Mouse (Mus musculus): ENCODE measurements around the gene Dmac2.
A peak's percentile ranks its signal among the peaks of the same experiment; 100 is the strongest.

The Dmac2 gene

DNA sequence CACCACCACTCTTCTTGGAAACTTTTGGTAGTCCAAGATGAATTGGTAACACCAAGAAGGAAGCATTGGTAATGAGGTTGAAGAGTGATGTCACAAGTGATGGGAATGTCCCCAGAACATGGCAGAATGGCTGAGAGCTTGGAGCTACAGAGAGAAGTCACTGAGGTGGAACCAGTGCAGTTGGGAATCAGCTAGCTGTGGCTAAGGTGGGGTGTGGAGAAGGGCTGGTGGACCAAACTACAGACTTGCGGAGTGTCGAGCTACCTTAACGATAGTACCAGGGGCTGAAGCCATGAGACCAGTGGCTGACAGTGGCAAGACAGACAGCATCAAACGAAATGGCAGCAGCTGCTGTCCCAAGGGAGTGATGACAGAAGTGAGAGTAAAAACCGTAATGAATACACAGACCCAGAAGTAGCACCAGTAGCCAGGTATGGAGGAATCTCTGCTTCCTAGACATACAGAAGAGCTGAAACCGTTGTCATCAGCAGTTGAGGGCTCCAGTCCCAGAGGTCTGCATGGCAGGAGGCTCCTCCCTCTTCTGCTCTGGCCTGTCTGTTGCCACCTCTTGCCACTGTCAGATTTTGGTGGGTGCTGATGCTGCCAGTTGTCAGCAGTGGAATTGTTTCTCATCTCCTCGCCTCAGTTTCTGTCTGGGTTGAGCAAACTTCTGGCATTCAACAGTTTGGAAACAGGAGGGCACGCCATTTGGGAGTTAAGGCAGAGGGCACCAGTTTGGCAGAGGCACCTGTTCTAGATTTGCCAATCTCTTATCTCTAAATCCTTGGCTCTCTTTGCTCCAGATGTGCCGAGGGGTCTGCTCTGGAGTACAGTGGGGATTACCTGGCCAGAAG lies 33.6 kb upstream of the Dmac2 start:
- TF ChIP-seq CTCF (conservative IDR thresholded peaks at IDR 0.05; ENCODE audit: low read length): no peak
- TF ChIP-seq NANOG (IDR thresholded peaks at IDR 0.05; ENCODE audit: borderline replicate concordance, low read length): no peak
- H3K27me3 ChIP-seq (ENCODE audit: insufficient read depth, low read length): peaks cover 13% of the 10 kb centered on the region
- peaks cover 16% of the 10 kb centered on the region for H3K9me3 ChIP-seq (ENCODE audit: low read length)

DNA sequence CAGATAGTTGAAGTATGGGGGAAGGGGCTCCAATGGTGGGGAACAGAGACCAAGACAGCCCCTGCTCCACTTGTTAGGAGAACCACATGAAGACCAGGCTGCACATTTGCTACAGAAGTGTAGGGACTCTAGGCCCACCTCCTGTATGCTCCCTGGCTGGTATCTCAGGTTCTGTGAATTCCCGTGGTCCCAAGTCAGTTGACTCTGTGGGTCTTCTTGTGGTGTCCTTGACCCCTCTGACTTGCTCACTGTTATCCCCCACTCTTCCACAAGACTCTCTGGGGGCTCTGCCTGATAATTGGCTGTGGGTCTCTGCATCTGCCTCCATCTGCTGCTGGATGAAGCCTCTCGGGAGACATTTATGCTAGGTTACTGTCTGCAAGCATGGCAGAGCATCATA lies 28.0 kb upstream of the Dmac2 start:
- no peaks in the 10 kb centered on the region for H3K9me3 ChIP-seq (ENCODE audit: low read length)
- TF ChIP-seq NANOG (IDR thresholded peaks at IDR 0.05; ENCODE audit: borderline replicate concordance, low read length) (no peak), POU5F1 (IDR thresholded peaks at IDR 0.05; ENCODE audit: borderline replicate concordance, low read length) (no peak), CTCF (conservative IDR thresholded peaks at IDR 0.05; ENCODE audit: low read length) (no peak)
- H3K36me3 ChIP-seq (ENCODE audit: insufficient read depth, low read length): no peaks in the 10 kb centered on the region
- H3K4me1 ChIP-seq (replicated peaks; ENCODE audit: low read depth, low read length): no peaks in the 10 kb centered on the region
- H3K27me3 ChIP-seq (ENCODE audit: insufficient read depth, low read length): no peaks in the 10 kb centered on the region
- no peak overlapping the region for H3K4me3 ChIP-seq (replicated peaks; ENCODE audit: low read length)

More for the DNA sequence above, 33.6 kb upstream of the Dmac2 start:
- no peak overlapping the region for H3K4me3 ChIP-seq (replicated peaks; ENCODE audit: low read length)
- H3K36me3 ChIP-seq (ENCODE audit: insufficient read depth, low read length): no peaks in the 10 kb centered on the region
- H3K4me1 ChIP-seq (replicated peaks; ENCODE audit: low read depth, low read length): no peaks in the 10 kb centered on the region

DNA sequence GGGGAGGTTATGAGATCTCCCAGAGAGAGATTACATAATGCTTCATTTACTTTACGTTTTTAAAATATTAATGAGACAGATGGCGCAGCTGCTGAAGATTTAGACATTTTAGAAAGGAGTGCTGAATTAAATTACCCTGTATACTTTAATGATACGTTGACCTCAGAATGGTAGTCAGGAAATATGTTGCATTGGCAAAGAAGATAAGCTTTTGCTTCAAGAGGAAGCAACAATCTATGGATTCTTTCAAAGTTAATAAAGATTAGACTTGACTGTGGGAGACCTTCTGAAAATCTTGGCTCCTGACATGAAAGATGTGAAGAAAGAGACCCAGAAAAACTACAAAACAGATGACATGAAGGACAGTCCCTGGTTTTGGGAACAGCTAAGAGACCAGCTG lies 25.4 kb upstream of the Dmac2 start:
- Histone ChIP-seq H3K27me3 (ENCODE audit: insufficient read depth, low read length) (0 out of 2 replicates have a peak, but pooled peaks cover 2% of the 10 kb centered on the region), H3K4me1 (replicated peaks; ENCODE audit: low read depth, low read length) (no peaks in the 10 kb centered on the region), H3K36me3 (ENCODE audit: insufficient read depth, low read length) (no peaks in the 10 kb centered on the region), H3K4me3 (replicated peaks; ENCODE audit: low read length) (no peak overlapping the region), H3K9me3 (ENCODE audit: low read length) (no peaks in the 10 kb centered on the region)
- TF ChIP-seq NANOG (IDR thresholded peaks at IDR 0.05; ENCODE audit: borderline replicate concordance, low read length) (no peak), POU5F1 (IDR thresholded peaks at IDR 0.05; ENCODE audit: borderline replicate concordance, low read length) (no peak)

- peaks cover 26% of the 10 kb centered on the region for H3K27me3 ChIP-seq (ENCODE audit: insufficient read depth, low read length)
- H3K36me3 ChIP-seq (ENCODE audit: insufficient read depth, low read length): no peaks in the 10 kb centered on the region
- TF ChIP-seq NANOG (IDR thresholded peaks at IDR 0.05; ENCODE audit: borderline replicate concordance, low read length) (no peak), CTCF (conservative IDR thresholded peaks at IDR 0.05; ENCODE audit: low read length) (peak; percentile 89), POU5F1 (IDR thresholded peaks at IDR 0.05; ENCODE audit: borderline replicate concordance, low read length) (no peak)
- H3K4me1 ChIP-seq (replicated peaks; ENCODE audit: low read depth, low read length): peaks cover 23% of the 10 kb centered on the region
- no peaks in the 10 kb centered on the region for H3K9me3 ChIP-seq (ENCODE audit: low read length)
- no peak overlapping the region for H3K4me3 ChIP-seq (replicated peaks; ENCODE audit: low read length)
Observed at GRCm38 (mm10) chr7:25599663-25600062, 19.6 kb upstream of the Dmac2 start.

DNA sequence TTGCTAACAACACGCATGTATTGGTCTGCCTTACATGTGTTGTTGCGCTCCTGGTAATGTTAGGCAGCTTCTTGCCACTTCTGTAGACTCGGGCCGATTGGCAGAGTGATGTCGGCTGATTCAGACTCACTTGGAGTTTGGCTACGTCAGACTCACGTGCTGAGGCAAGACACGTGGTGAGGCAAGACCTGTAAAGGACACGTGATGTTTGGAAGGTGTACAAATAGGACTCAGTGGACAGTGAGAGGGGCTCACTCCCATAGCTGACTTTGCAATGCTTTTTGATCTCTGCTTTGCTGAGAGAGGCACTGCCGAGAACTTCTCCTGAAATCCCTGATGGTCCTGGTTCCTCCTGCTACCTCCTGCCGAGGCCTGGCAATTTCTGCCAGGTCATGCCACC lies 18.5 kb upstream of the Dmac2 start:
- TF ChIP-seq NANOG (IDR thresholded peaks at IDR 0.05; ENCODE audit: borderline replicate concordance, low read length) (no peak), POU5F1 (IDR thresholded peaks at IDR 0.05; ENCODE audit: borderline replicate concordance, low read length) (no peak), CTCF (conservative IDR thresholded peaks at IDR 0.05; ENCODE audit: low read length) (no peak)
- peaks cover 23% of the 10 kb centered on the region for H3K4me1 ChIP-seq (replicated peaks; ENCODE audit: low read depth, low read length)
- H3K9me3 ChIP-seq (ENCODE audit: low read length): no peaks in the 10 kb centered on the region
- no peaks in the 10 kb centered on the region for H3K36me3 ChIP-seq (ENCODE audit: insufficient read depth, low read length)
- H3K4me3 ChIP-seq (replicated peaks; ENCODE audit: low read length): peak overlapping the region; percentile 70
- H3K27me3 ChIP-seq (ENCODE audit: insufficient read depth, low read length): peaks cover 26% of the 10 kb centered on the region

GRCm38 (mm10) chr7:25601346-25601745 lies 17.9 kb upstream of the Dmac2 start:
- H3K36me3 ChIP-seq (ENCODE audit: insufficient read depth, low read length): no peaks in the 10 kb centered on the region
- TF ChIP-seq NANOG (IDR thresholded peaks at IDR 0.05; ENCODE audit: borderline replicate concordance, low read length): no peak
- TF ChIP-seq POU5F1 (IDR thresholded peaks at IDR 0.05; ENCODE audit: borderline replicate concordance, low read length): no peak
- no peak for TF ChIP-seq CTCF (conservative IDR thresholded peaks at IDR 0.05; ENCODE audit: low read length)
- H3K4me1 ChIP-seq (replicated peaks; ENCODE audit: low read depth, low read length): peaks cover 23% of the 10 kb centered on the region
- H3K27me3 ChIP-seq (ENCODE audit: insufficient read depth, low read length): peaks cover 26% of the 10 kb centered on the region
- H3K4me3 ChIP-seq (replicated peaks; ENCODE audit: low read length): peak overlapping the region; percentile 70
- H3K9me3 ChIP-seq (ENCODE audit: low read length): no peaks in the 10 kb centered on the region

GRCm38 (mm10) chr7:25606625-25607063 lies 12.6 kb upstream of the Dmac2 start:
- no peak overlapping the region for H3K4me3 ChIP-seq (replicated peaks; ENCODE audit: low read length)
- peaks cover 18% of the 10 kb centered on the region for H3K27me3 ChIP-seq (ENCODE audit: insufficient read depth, low read length)
- H3K9me3 ChIP-seq (ENCODE audit: low read length): no peaks in the 10 kb centered on the region
- no peaks in the 10 kb centered on the region for H3K36me3 ChIP-seq (ENCODE audit: insufficient read depth, low read length)
- TF ChIP-seq CTCF (conservative IDR thresholded peaks at IDR 0.05; ENCODE audit: low read length) (no peak), POU5F1 (IDR thresholded peaks at IDR 0.05; ENCODE audit: borderline replicate concordance, low read length) (no peak), NANOG (IDR thresholded peaks at IDR 0.05; ENCODE audit: borderline replicate concordance, low read length) (no peak)
- H3K4me1 ChIP-seq (replicated peaks; ENCODE audit: low read depth, low read length): peaks cover 11% of the 10 kb centered on the region; the same call in 1 of the 2 replicates

DNA sequence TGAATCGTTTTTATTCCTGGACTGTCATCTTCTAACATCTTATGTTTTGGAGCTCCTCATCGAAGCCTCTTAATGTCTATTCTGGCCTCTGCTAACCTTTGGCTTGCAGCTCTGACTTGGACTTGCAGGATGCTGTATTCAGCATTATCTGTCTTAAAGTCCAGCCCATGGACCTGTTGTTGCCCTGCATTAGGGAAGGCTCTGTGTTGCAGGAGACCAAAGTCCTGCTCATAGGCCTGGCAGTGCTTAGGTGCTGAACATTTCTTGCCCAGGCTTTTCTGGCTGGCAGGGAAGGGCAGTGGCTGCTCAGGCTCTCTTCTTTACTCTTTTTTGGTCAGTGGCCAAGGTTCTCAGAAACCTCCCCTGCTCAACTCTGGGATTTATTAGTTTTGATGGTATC lies 12.0 kb upstream of the Dmac2 start:
- Histone ChIP-seq H3K27me3 (ENCODE audit: insufficient read depth, low read length) (peaks cover 14% of the 10 kb centered on the region), H3K36me3 (ENCODE audit: insufficient read depth, low read length) (no peaks in the 10 kb centered on the region), H3K4me1 (replicated peaks; ENCODE audit: low read depth, low read length) (peaks cover 6% of the 10 kb centered on the region; the same call in 1 of the 2 replicates), H3K4me3 (replicated peaks; ENCODE audit: low read length) (no peak overlapping the region), H3K9me3 (ENCODE audit: low read length) (no peaks in the 10 kb centered on the region)
- TF ChIP-seq NANOG (IDR thresholded peaks at IDR 0.05; ENCODE audit: borderline replicate concordance, low read length) (no peak), CTCF (conservative IDR thresholded peaks at IDR 0.05; ENCODE audit: low read length) (no peak), POU5F1 (IDR thresholded peaks at IDR 0.05; ENCODE audit: borderline replicate concordance, low read length) (no peak)

Measured in E14TG2a.4 (cell line).